Mouse (Mus musculus): ENCODE measurements around the gene Rhbg.
"Not testable (repeated sequence)": the region's sequence is repeated elsewhere in the genome, so short reads cannot be mapped to it uniquely, and the experiment has no call there.

Rhbg gene

GRCm38 (mm10) chr3:88254268-88254926 is at the start of gene Rhbg:
Gene Rhbg (minus strand): TSS chr3:88254709.
- no peak for DNase-seq (ENCODE audit: low spot score)

- DNase-seq (ENCODE audit: low spot score) = no peak
Observed at GRCm38 (mm10) chr3:88299172-88299571, 44.7 kb upstream of the Rhbg start.

GRCm38 (mm10) chr3:88297321-88297851 is 42.9 kb upstream of the Rhbg start:
- DNase-seq (ENCODE audit: low spot score) = no peak

- peak; percentile 99 for DNase-seq (ENCODE audit: low spot score)
Observed at GRCm38 (mm10) chr3:88296561-88297318, 42.2 kb upstream of the Rhbg start, which contains the start of the genes Tsacc and Cct3. Gene Tsacc (minus strand): TSS chr3:88296999. Gene Cct3 (plus strand): TSS chr3:88297116.

- DNase-seq (ENCODE audit: low spot score) = no peak
Observed at GRCm38 (mm10) chr3:88296110-88296560, 41.6 kb upstream of the Rhbg start.

GRCm38 (mm10) chr3:88295272-88295671 is 40.8 kb upstream of the Rhbg start:
- DNase-seq (ENCODE audit: low spot score) = not testable (repeated sequence)

- DNase-seq (ENCODE audit: low spot score) = no peak
Observed at GRCm38 (mm10) chr3:88291970-88292369, 37.5 kb upstream of the Rhbg start.

GRCm38 (mm10) chr3:88288133-88288713 is 33.7 kb upstream of the Rhbg start:
- not testable (repeated sequence) for DNase-seq (ENCODE audit: low spot score)

- DNase-seq (ENCODE audit: low spot score) = no peak
Observed at GRCm38 (mm10) chr3:88287110-88287509, 32.6 kb upstream of the Rhbg start, which contains the start of gene Gm38392. Gene Gm38392 (minus strand): TSS chr3:88287210.

GRCm38 (mm10) chr3:88285565-88285895 is 31.0 kb upstream of the Rhbg start:
- not testable (repeated sequence) for DNase-seq (ENCODE audit: low spot score)

GRCm38 (mm10) chr3:88284815-88285564 is 30.5 kb upstream of the Rhbg start:
- not testable (repeated sequence) for DNase-seq (ENCODE audit: low spot score)

GRCm38 (mm10) chr3:88281141-88281916 is 26.8 kb upstream of the Rhbg start:
- not testable (repeated sequence) for DNase-seq (ENCODE audit: low spot score)

- no peak for DNase-seq (ENCODE audit: low spot score)
Observed at GRCm38 (mm10) chr3:88280035-88280434, 25.5 kb upstream of the Rhbg start.

- peak; percentile 67 for DNase-seq (ENCODE audit: low spot score)
Observed at GRCm38 (mm10) chr3:88276529-88277143, 22.1 kb upstream of the Rhbg start.

GRCm38 (mm10) chr3:88276121-88276520 is 21.6 kb upstream of the Rhbg start:
- DNase-seq (ENCODE audit: low spot score) = no peak

- no peak for DNase-seq (ENCODE audit: low spot score)
Observed at GRCm38 (mm10) chr3:88274002-88274401, 19.5 kb upstream of the Rhbg start.

- DNase-seq (ENCODE audit: low spot score) = no peak
Observed at GRCm38 (mm10) chr3:88271859-88272258, 17.4 kb upstream of the Rhbg start.

- DNase-seq (ENCODE audit: low spot score) = not testable (repeated sequence)
Observed at GRCm38 (mm10) chr3:88271298-88271697, 16.8 kb upstream of the Rhbg start.

- peak; percentile 83 for DNase-seq (ENCODE audit: low spot score)
Observed at GRCm38 (mm10) chr3:88268991-88269390, 14.5 kb upstream of the Rhbg start.

GRCm38 (mm10) chr3:88268014-88268413 is 13.5 kb upstream of the Rhbg start:
- not testable (repeated sequence) for DNase-seq (ENCODE audit: low spot score)

- DNase-seq (ENCODE audit: low spot score) = no peak
Observed at GRCm38 (mm10) chr3:88262346-88262745, 7.8 kb upstream of the Rhbg start.

Data from adipocyte (in vitro differentiated cells).